Mouse (Mus musculus) cerebellum, adult 2 months (tissue): Measurements from ENCODE around the gene Fus.

Experiments
- CTCF ChIP-seq: fragments of 200-500 bp; IDR thresholded peaks from 2 replicates; pipeline ENCODE4 v1.5.1; 2011; ENCODE audit warnings: low read depth, mild to moderate bottlenecking, control low read depth, low read length, moderate library complexity, borderline replicate concordance; ENCODE audit not compliant: insufficient read depth
- POLR2A ChIP-seq: fragments of 200-500 bp; IDR thresholded peaks from 2 replicates; pipeline ENCODE4 v1.6.1; 2011; ENCODE audit warnings: low read length, control low read depth, borderline replicate concordance; ENCODE audit not compliant: insufficient read depth

- TF ChIP-seq POLR2A (no peak), CTCF (no peak)
Measured at GRCm38 (mm10) chr7:127925252-127925651, 42.0 kb upstream of the Fus start.
